In the genomic region with DNA sequence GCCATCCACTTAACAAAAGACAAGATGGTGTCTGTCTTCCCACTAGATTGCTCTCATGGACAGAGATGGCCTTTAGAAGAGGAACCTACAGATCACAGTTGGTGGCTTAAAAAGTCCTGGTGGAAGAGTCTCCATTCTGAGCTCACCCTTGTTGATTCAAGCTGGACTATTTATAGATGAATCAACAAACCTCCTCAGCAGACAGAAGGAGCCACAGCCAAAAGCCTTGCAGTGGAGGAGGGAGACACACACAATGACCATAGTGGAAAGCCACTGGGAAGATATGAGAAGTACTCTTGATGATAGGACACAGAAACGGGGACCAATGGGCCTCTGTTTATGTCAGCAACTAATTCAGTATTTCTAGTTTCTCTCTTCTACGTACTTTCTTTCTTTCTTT, we compare ENCODE assay signal across 20 mouse cellular contexts.
A peak's percentile ranks its signal among the peaks of the same experiment; 100 is the strongest.
DNase-seq lines count a peak whose midpoint lies in the region; TF ChIP-seq lines count a peak whose summit lies in the region.
"Had no signal": no experiment of that assay in that cellular context is flagged by ENCODE, and none has a peak within 500 bp of the region (broad histone marks: within the 10 kb centered on the region; RNA-seq: fewer than 3 reads in every experiment).

No protein-coding gene starts in this region.

- no peak for TF ChIP-seq CTCF in left cerebral cortex, adult 2 months (IDR thresholded peaks at IDR 0.05)

- no peak overlapping the region for H3K4me3 ChIP-seq in left cerebral cortex, adult 2 months
- H3K4me3 ChIP-seq: embryonic facial prominence, embryonic 12.5 days; embryonic facial prominence, embryonic 15.5 days; heart, embryonic 10.5 days; heart, embryonic 13.5 days; hindbrain, embryonic 12.5 days; hindbrain, embryonic 15.5 days had no signal

- DNase-seq in heart, adult 18-20 months = peak; percentile 7 to 22
- no peak for DNase-seq in heart, adult 9 months (ENCODE audit: low spot score in 2 of 2)
- no peak for DNase-seq in left cerebral cortex, adult 2 months (ENCODE audit: extremely low spot score in 1 of 2, low spot score in 2 of 2)
- no peak for DNase-seq in left cerebral cortex, adult 8-10 months (ENCODE audit: low spot score in 2 of 2)
- peak; percentile 57 for DNase-seq in brain, adult 2 months (ENCODE audit: low read depth, low spot score)
- DNase-seq in cerebellum, adult 11 months = no peak
- DNase-seq: adrenal gland, adult 8-10 months; adrenal gland, postnatal 25 days; cerebellum, adult 2 months; cerebellum, adult 9-11 months; cerebellum, postnatal 25 days; forebrain, postnatal 0 days; gastrocnemius, postnatal 25 days; heart, postnatal 14 days had no signal

- H3K27ac ChIP-seq in left cerebral cortex, adult 2 months = peak overlapping the region; percentile 28; the same call in 1 of the 2 replicates
- H3K27ac ChIP-seq: embryonic facial prominence, embryonic 12.5 days; embryonic facial prominence, embryonic 15.5 days; heart, embryonic 10.5 days; heart, embryonic 13.5 days; hindbrain, embryonic 12.5 days; hindbrain, embryonic 15.5 days had no signal

- intact Hi-C loops in left cerebral cortex, adult 2 months (cut with DNase I) = no loop called here

Comparison
In these comparisons a context has a peak if more than half of its experiments do, and no peak if none do; other contexts are left out.
1. DNase-seq: peak in heart, adult 18-20 months (2 of 2) and brain, adult 2 months (single experiment); none in heart, adult 9 months (0 of 2), left cerebral cortex, adult 2 months (0 of 2), left cerebral cortex, adult 8-10 months (0 of 2) and cerebellum, adult 11 months (single experiment).